Mouse (Mus musculus): ENCODE results near the gene Eef1akmt4. TPM values are rescaled to one million over a fixed set of nuclear protein-coding genes. Genes with fewer than 3 reads are reported as not detected.

Gene Eef1akmt4
- 10.4 and 11.0 TPM in 2 replicates for polyA plus RNA-seq (2014; fragmentation: Nextera tagmentation; extraction: Ambion mirVana)

DNA sequence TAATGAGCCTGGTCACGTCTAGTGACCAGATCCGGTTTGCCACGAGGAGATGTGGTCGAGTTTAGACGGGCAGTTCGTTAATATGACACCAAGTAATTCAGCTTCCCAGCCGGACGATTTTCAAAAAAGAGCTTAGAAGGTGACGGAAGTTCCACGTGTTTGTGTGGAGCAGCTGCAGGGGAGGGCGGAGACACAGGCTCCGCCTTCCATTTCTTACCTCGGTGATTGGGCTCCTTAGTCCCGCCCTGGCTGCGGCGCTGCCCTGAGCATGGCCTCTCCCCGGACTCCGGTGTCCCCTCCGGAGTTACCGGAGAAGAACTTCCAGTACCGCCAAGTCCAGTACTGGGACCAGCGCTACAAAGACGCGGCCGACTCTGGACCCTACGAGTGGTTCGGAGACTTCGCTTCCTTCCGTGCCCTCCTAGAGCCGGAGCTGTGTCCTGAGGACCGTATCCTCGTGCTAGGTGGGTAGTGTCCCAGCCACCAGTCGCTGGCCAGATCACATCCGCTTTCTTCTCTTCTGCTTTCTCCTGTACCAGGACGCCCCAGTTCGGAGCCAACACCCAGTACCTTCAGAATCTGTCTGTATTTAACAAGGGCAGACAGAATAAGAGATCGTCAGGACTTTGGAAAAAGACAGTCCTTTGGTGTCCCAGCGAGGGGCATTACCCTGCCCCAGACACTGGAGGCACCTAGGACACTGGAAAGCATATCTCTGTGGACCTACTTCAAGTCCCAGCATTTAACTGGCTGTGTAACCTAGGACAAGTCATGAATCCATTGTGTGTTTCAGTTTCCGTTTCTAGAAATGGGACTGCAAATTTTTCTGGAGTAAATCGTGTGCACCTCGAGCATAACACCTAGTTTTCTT lies at the start of gene Eef1akmt4, which contains the start of the genes Gm49333 and Alg3:
TSS of gene Eef1akmt4 (plus strand) at position 237 of the 871 bp plus-strand sequence.
TSS of gene Gm49333 (plus strand) at position 254 of the 871 bp plus-strand sequence.
TSS of gene Alg3 (minus strand) at position 379 of the 871 bp plus-strand sequence.
- peak within 1 kb of the TSS; percentile 93 for H3K9ac ChIP-seq
- peak; percentile 94 for ATAC-seq (ENCODE audit: low FRiP score)
- no peaks in the 10 kb centered on the region for H3K27me3 ChIP-seq (ENCODE audit: control insufficient read depth, insufficient read depth, low read length)
- peak within 1 kb of the TSS; percentile 89 for H3K27ac ChIP-seq
- no peaks in the 10 kb centered on the region for H3K9me3 ChIP-seq (ENCODE audit: control insufficient read depth, low read length)
- peaks cover 30% of the 10 kb centered on the region for H3K36me3 ChIP-seq (replicated peaks; ENCODE audit: control insufficient read depth, insufficient read depth)
- peak; percentile 83 for DNase-seq (ENCODE audit: low spot score)
- 3% methylated on average over 41 of the region's 41 CpGs for WGBS
- peak within 1 kb of the TSS; percentile 91 for H3K4me2 ChIP-seq (replicated peaks)
- peak within 1 kb of the TSS; percentile 80 for H3K4me3 ChIP-seq (replicated peaks; ENCODE audit: low read length)
- peaks cover 14% of the 10 kb centered on the region for H3K4me1 ChIP-seq (replicated peaks; ENCODE audit: control insufficient read depth, insufficient read depth, low read length)

DNA sequence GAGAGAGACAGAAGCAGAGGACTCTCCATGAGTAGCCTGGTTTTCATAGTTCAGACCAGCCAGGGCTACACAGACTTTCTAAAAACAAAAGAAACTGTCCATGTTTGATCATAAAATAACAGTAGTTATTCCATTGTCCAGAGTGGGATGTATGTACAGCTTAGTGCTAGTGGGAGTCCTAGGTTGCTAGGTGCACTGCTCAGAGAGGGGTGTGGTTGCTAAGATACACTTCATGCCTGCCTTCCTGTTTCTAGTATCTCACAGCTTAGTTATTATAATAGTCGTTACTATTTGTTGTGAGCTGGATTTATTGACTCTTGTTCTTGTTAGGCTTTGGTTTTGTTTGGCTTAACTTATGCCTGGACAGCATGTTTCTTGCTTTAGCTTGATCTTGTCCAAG lies 46.3 kb upstream of the Eef1akmt4 start:
- Histone ChIP-seq H3K4me3 (replicated peaks; ENCODE audit: low read length) (no peak overlapping the region), H3K36me3 (replicated peaks; ENCODE audit: control insufficient read depth, insufficient read depth) (peaks cover 31% of the 10 kb centered on the region), H3K4me1 (replicated peaks; ENCODE audit: control insufficient read depth, insufficient read depth, low read length) (no peaks in the 10 kb centered on the region), H3K9ac (no peak overlapping the region), H3K27ac (no peak overlapping the region), H3K27me3 (ENCODE audit: control insufficient read depth, insufficient read depth, low read length) (no peaks in the 10 kb centered on the region), H3K9me3 (ENCODE audit: control insufficient read depth, low read length) (no peaks in the 10 kb centered on the region), H3K4me2 (replicated peaks) (no peak overlapping the region)
- ATAC-seq (ENCODE audit: low FRiP score) (no peak), DNase-seq (ENCODE audit: low spot score) (no peak)
- WGBS = 52% methylated on average over 1 of the region's 1 CpGs

DNA sequence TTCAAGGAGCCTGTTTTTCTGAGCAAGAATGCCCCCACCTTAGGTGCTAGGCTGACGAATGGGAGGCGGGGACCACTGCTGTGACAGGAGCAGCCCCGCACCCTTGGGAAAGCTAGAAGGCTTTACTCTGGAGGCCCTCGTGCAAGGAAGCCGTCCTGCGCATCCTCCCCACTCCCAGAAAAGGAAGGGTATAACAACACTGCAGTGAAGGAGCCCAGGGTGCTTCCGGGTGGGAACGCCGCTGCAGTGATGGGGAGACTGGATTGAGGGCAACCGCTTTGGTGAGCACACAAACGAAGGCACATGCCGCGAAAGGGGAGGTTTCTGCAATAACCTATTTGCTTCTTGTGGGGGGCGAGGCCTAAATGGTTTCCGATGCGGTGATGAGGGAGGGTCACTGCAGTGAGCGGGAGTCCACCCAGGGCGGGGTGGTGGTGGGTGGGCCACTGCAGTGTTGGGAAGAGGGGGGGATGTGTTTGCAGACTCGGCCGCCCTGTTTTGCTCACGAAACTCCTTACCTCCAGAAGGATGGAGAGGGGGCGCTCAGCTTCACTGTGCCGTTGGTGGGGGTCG lies 21.9 kb upstream of the Eef1akmt4 start, which contains the start of gene Vwa5b2:
TSS of gene Vwa5b2 (plus strand) at position 106 of the 573 bp plus-strand sequence.
- peak within 1 kb of the TSS; percentile 62 for H3K27ac ChIP-seq
- under 1% methylated on average over 23 of the region's 24 CpGs for WGBS
- H3K4me3 ChIP-seq (replicated peaks; ENCODE audit: low read length) = peak within 1 kb of the TSS; percentile 51
- H3K9ac ChIP-seq = peak within 1 kb of the TSS; percentile 59
- H3K36me3 ChIP-seq (replicated peaks; ENCODE audit: control insufficient read depth, insufficient read depth) = no peaks in the 10 kb centered on the region
- H3K9me3 ChIP-seq (ENCODE audit: control insufficient read depth, low read length) = no peaks in the 10 kb centered on the region
- peaks cover 60% of the 10 kb centered on the region for H3K27me3 ChIP-seq (ENCODE audit: control insufficient read depth, insufficient read depth, low read length)
- peaks cover 16% of the 10 kb centered on the region; the same call in 1 of the 2 replicates for H3K4me1 ChIP-seq (replicated peaks; ENCODE audit: control insufficient read depth, insufficient read depth, low read length)
- ATAC-seq (ENCODE audit: low FRiP score) (peak; percentile 79), DNase-seq (ENCODE audit: low spot score) (peak; percentile 34)
- peak within 1 kb of the TSS; percentile 82 for H3K4me2 ChIP-seq (replicated peaks)

DNA sequence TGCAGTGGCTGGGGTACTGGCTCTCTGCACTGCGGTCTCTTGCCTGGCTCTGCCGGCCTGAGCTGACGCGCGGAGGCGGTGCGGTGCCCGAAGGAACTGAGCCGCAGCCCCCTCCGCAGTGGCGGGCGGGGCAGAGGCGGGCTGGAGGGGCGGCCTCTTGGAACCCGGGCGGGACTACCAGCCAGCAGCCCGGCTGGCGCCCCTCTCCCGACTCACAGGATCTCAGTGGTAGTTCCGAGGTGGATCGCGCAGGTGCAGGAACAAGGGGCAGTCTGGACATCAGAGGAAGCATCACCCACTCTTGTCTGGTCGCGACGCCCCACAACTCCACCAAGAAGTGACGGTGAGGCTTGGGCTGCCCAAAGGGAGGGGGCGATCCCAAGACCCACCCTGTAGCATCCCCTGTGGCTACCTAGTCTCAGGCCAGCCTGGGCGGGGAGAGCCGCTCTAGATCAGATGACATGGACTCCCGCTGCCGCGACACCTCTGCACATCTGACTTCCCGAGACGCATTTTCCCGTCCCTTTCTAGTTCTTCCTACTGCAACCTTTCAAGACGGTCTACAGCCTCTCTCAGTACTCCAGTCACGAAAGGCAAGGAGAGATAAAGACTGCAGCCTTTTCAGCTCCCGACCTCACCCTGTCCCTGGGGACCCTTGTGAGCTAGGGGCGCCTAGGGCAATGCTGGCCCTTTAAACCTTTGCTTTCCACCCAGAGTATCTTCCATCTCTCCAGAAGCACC lies 21.3 kb upstream of the Eef1akmt4 start:
- Histone ChIP-seq H3K4me2 (replicated peaks) (peak overlapping the region; percentile 82), H3K9ac (peak overlapping the region; percentile 59), H3K36me3 (replicated peaks; ENCODE audit: control insufficient read depth, insufficient read depth) (no peaks in the 10 kb centered on the region), H3K4me1 (replicated peaks; ENCODE audit: control insufficient read depth, insufficient read depth, low read length) (peaks cover 16% of the 10 kb centered on the region; the same call in 1 of the 2 replicates), H3K27me3 (ENCODE audit: control insufficient read depth, insufficient read depth, low read length) (peaks cover 62% of the 10 kb centered on the region), H3K9me3 (ENCODE audit: control insufficient read depth, low read length) (no peaks in the 10 kb centered on the region), H3K4me3 (replicated peaks; ENCODE audit: low read length) (peak overlapping the region; percentile 51), H3K27ac (peak overlapping the region; percentile 62; the same call in 1 of the 2 replicates)
- ATAC-seq (ENCODE audit: low FRiP score) (peak; percentile 88), DNase-seq (ENCODE audit: low spot score) (peak; percentile 55)
- WGBS = under 1% methylated on average over 37 of the region's 39 CpGs

DNA sequence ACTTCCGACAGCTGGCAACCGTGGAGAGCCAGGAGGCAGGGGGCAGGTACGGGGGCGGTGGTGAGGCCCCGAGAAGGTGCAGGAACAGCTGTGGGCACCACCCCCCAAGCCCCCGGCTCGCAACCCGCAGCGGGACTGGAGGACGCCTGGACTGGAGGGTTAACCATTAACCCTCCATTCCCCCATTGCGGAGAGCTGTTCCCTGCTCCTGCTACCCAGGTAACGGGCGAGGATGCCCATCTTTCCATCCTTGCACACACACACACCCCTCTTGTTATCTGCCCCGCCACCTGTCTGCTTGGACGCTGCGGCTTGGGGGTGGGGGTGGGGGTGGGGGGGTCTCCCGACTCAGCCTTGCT lies 20.7 kb upstream of the Eef1akmt4 start:
- Histone ChIP-seq H3K4me2 (replicated peaks) (peak overlapping the region; percentile 82), H3K4me3 (replicated peaks; ENCODE audit: low read length) (peak overlapping the region; percentile 51), H3K4me1 (replicated peaks; ENCODE audit: control insufficient read depth, insufficient read depth, low read length) (peaks cover 16% of the 10 kb centered on the region; the same call in 1 of the 2 replicates), H3K9ac (peak overlapping the region; percentile 59), H3K27ac (no peak overlapping the region), H3K9me3 (ENCODE audit: control insufficient read depth, low read length) (no peaks in the 10 kb centered on the region), H3K27me3 (ENCODE audit: control insufficient read depth, insufficient read depth, low read length) (peaks cover 63% of the 10 kb centered on the region), H3K36me3 (replicated peaks; ENCODE audit: control insufficient read depth, insufficient read depth) (no peaks in the 10 kb centered on the region)
- ATAC-seq (ENCODE audit: low FRiP score) (0 out of 2 replicates have a peak, but pooled peaks have one; percentile 4), DNase-seq (ENCODE audit: low spot score) (no peak)
- 3% methylated on average over 17 of the region's 17 CpGs for WGBS

DNA sequence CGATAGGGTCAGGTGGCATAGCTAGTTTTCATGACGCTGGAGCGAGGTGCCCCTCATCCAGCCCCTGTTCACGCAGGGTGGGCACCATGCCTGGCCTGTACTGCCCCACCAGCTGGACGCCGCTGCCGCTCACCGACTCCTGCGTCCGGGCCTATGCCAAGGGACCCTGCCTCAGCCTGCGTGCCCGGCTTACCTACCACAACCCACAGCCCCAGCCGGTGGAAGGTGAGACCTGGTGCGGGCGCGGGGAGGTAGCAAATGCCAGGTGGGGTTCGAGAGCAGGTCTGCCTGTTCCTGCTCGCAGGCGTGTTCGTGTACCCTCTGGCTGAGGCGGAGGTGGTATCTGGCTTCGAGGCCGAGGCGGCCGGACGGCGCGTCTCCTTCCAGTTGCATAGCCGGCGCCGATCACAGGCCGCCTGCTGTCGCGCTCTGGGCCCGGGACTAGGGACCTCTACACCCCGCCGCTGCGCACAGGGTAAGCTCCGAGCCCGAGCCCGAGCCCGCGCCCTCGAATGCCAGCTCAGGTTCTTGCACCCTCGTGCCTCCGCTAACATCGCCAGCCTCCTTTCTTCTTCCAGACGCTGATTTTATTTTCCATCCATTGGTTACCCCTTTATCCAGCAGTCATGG lies 20.2 kb upstream of the Eef1akmt4 start:
- Histone ChIP-seq H3K4me3 (replicated peaks; ENCODE audit: low read length) (peak overlapping the region; percentile 51), H3K4me2 (replicated peaks) (peak overlapping the region; percentile 82), H3K9me3 (ENCODE audit: control insufficient read depth, low read length) (no peaks in the 10 kb centered on the region), H3K36me3 (replicated peaks; ENCODE audit: control insufficient read depth, insufficient read depth) (no peaks in the 10 kb centered on the region), H3K27me3 (ENCODE audit: control insufficient read depth, insufficient read depth, low read length) (peaks cover 66% of the 10 kb centered on the region), H3K9ac (peak overlapping the region; percentile 59; the same call in 1 of the 2 replicates), H3K27ac (no peak overlapping the region), H3K4me1 (replicated peaks; ENCODE audit: control insufficient read depth, insufficient read depth, low read length) (peaks cover 16% of the 10 kb centered on the region; the same call in 1 of the 2 replicates)
- WGBS = 5% methylated on average over 47 of the region's 48 CpGs
- DNase-seq (ENCODE audit: low spot score) (no peak), ATAC-seq (ENCODE audit: low FRiP score) (no peak)

DNA sequence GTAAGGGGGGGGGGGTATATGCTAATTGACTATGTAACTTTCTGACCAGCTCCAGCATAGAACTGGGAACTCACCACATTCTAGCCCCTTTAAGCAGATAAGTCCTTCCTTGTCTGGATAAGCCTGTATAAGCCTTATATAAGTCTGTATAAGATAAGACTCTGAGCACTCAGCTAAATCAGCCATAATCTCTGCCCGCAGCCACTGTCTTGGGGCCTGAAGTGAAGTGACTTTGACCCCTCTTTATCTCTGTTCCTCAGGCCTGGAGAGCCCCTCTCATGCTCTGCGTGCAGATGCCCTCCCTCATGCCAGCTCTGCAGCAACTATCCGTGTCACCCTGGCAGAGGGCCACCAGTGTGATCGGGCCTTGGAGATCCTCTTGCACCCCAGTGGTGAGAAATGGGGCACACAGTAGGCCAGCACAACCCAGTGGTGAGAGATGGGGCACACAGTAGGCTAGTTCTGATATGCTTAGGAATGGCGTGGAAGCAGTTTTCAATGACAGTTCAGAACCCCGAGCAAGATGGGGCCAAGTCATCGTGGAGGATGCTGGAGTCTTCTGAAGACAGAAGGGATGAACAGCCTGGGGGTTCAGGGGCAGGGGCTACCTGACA lies 16.2 kb upstream of the Eef1akmt4 start:
- ATAC-seq (ENCODE audit: low FRiP score) = no peak
- Histone ChIP-seq H3K9me3 (ENCODE audit: control insufficient read depth, low read length) (no peaks in the 10 kb centered on the region), H3K4me1 (replicated peaks; ENCODE audit: control insufficient read depth, insufficient read depth, low read length) (peaks cover 8% of the 10 kb centered on the region; the same call in 1 of the 2 replicates), H3K27me3 (ENCODE audit: control insufficient read depth, insufficient read depth, low read length) (peaks cover 46% of the 10 kb centered on the region), H3K4me3 (replicated peaks; ENCODE audit: low read length) (no peak overlapping the region), H3K27ac (no peak overlapping the region), H3K4me2 (replicated peaks) (no peak overlapping the region), H3K9ac (no peak overlapping the region), H3K36me3 (replicated peaks; ENCODE audit: control insufficient read depth, insufficient read depth) (no peaks in the 10 kb centered on the region)
- 89% methylated on average over 7 of the region's 7 CpGs for WGBS
- DNase-seq (ENCODE audit: low spot score) = no peak

DNA sequence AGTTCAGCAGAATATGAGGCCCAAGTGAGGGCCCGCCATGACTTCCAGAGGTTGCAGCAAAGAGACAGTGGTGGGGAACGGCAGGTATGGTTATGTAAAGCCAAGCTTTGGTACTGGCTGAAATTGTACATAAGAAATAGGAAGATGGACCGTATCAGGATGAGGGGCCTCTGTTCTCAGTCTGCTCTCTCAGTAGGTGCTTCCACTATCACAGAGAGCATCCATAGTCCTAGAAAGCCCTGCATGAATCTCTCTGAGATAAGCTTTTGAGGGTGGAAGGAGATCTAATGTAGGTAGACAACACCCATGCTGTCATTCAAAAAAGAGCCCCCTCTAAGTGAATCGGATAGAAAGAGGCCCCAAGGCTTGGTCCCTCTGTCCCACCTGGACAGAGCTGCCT lies 15.7 kb upstream of the Eef1akmt4 start:
- Histone ChIP-seq H3K27ac (no peak overlapping the region), H3K4me3 (replicated peaks; ENCODE audit: low read length) (no peak overlapping the region), H3K4me2 (replicated peaks) (no peak overlapping the region), H3K9ac (no peak overlapping the region), H3K36me3 (replicated peaks; ENCODE audit: control insufficient read depth, insufficient read depth) (no peaks in the 10 kb centered on the region), H3K27me3 (ENCODE audit: control insufficient read depth, insufficient read depth, low read length) (peaks cover 40% of the 10 kb centered on the region), H3K4me1 (replicated peaks; ENCODE audit: control insufficient read depth, insufficient read depth, low read length) (peaks cover 4% of the 10 kb centered on the region; the same call in 1 of the 2 replicates), H3K9me3 (ENCODE audit: control insufficient read depth, low read length) (no peaks in the 10 kb centered on the region)
- DNase-seq (ENCODE audit: low spot score) (no peak), ATAC-seq (ENCODE audit: low FRiP score) (no peak)
- 83% methylated on average over 4 of the region's 4 CpGs for WGBS

Data from hindbrain, embryonic 14.5 days (tissue).